Mouse (Mus musculus): ENCODE measurements around the gene Itgb7. TPM values are rescaled to one million over a fixed set of nuclear protein-coding genes. Genes with fewer than 3 reads are reported as not detected.

Itgb7 gene
- total and polyA plus RNA-seq, 2 experiments from 2014 or later = 1.2 to 2.1 TPM

- 20% methylated on average over 3 of the region's 3 CpGs for WGBS
- H3K4me3 ChIP-seq (ENCODE audit: low read length) = no peak overlapping the region
- no peak overlapping the region for H3K9ac ChIP-seq (replicated peaks; ENCODE audit: low read length)
- H3K4me2 ChIP-seq (ENCODE audit: low read depth, low read length) = no peak overlapping the region
- no peaks in the 10 kb centered on the region for H3K36me3 ChIP-seq (ENCODE audit: insufficient read depth, low read length)
- no peaks in the 10 kb centered on the region for H3K4me1 ChIP-seq (ENCODE audit: insufficient read depth, low read length)
- no peaks in the 10 kb centered on the region for H3K9me3 ChIP-seq (ENCODE audit: low read length)
- no peak for TF ChIP-seq CTCF (IDR thresholded peaks at IDR 0.05; ENCODE audit: low read depth)
- DNase-seq (ENCODE audit: low spot score) (no peak), ATAC-seq (no peak)
- no peak overlapping the region for H3K27ac ChIP-seq
- H3K27me3 ChIP-seq (ENCODE audit: insufficient read depth, low read length) = peaks cover 7% of the 10 kb centered on the region; the same call in 1 of the 2 replicates
Observed at GRCm38 (mm10) chr15:102271441-102271840, 39.7 kb upstream of the Itgb7 start.

GRCm38 (mm10) chr15:102270274-102270960, 38.7 kb upstream of the Itgb7 start, which contains the start of gene Gm9918:
Gene Gm9918, plus strand, starts transcription at chr15:102270563.
- Histone ChIP-seq H3K9ac (replicated peaks; ENCODE audit: low read length) (no peak within 1 kb of the TSS), H3K4me2 (ENCODE audit: low read depth, low read length) (0 out of 2 replicates have a peak within 1 kb of the TSS, but pooled peaks have one; percentile 17), H3K36me3 (ENCODE audit: insufficient read depth, low read length) (no peaks in the 10 kb centered on the region), H3K4me3 (ENCODE audit: low read length) (no peak within 1 kb of the TSS), H3K4me1 (ENCODE audit: insufficient read depth, low read length) (no peaks in the 10 kb centered on the region), H3K27me3 (ENCODE audit: insufficient read depth, low read length) (peaks cover 7% of the 10 kb centered on the region; the same call in 1 of the 2 replicates), H3K9me3 (ENCODE audit: low read length) (no peaks in the 10 kb centered on the region), H3K27ac (no peak within 1 kb of the TSS)
- no peak for TF ChIP-seq CTCF (IDR thresholded peaks at IDR 0.05; ENCODE audit: low read depth)
- DNase-seq (ENCODE audit: low spot score) (no peak), ATAC-seq (no peak)
- WGBS = 10% methylated on average over 18 of the region's 21 CpGs

GRCm38 (mm10) chr15:102265548-102265947, 33.8 kb upstream of the Itgb7 start:
- WGBS = 90% methylated on average over 5 of the region's 5 CpGs
- ATAC-seq (no peak), DNase-seq (ENCODE audit: low spot score) (no peak)
- Histone ChIP-seq H3K36me3 (ENCODE audit: insufficient read depth, low read length) (no peaks in the 10 kb centered on the region), H3K4me2 (ENCODE audit: low read depth, low read length) (no peak overlapping the region), H3K9ac (replicated peaks; ENCODE audit: low read length) (no peak overlapping the region), H3K4me3 (ENCODE audit: low read length) (no peak overlapping the region), H3K27ac (no peak overlapping the region), H3K27me3 (ENCODE audit: insufficient read depth, low read length) (peaks cover 7% of the 10 kb centered on the region; the same call in 1 of the 2 replicates), H3K4me1 (ENCODE audit: insufficient read depth, low read length) (no peaks in the 10 kb centered on the region), H3K9me3 (ENCODE audit: low read length) (no peaks in the 10 kb centered on the region)
- 0 out of 2 replicates have a peak, but pooled peaks have one; percentile 7 for TF ChIP-seq CTCF (IDR thresholded peaks at IDR 0.05; ENCODE audit: low read depth)

GRCm38 (mm10) chr15:102263037-102263436, 31.3 kb upstream of the Itgb7 start:
- TF ChIP-seq CTCF (IDR thresholded peaks at IDR 0.05; ENCODE audit: low read depth) = no peak
- DNase-seq (ENCODE audit: low spot score) (no peak), ATAC-seq (no peak)
- no peaks in the 10 kb centered on the region for H3K36me3 ChIP-seq (ENCODE audit: insufficient read depth, low read length)
- H3K4me1 ChIP-seq (ENCODE audit: insufficient read depth, low read length) = peaks cover 4% of the 10 kb centered on the region; the same call in 1 of the 2 replicates
- no peak overlapping the region for H3K9ac ChIP-seq (replicated peaks; ENCODE audit: low read length)
- 84% methylated on average over 2 of the region's 2 CpGs for WGBS
- no peak overlapping the region for H3K27ac ChIP-seq
- no peak overlapping the region for H3K4me3 ChIP-seq (ENCODE audit: low read length)
- no peaks in the 10 kb centered on the region for H3K9me3 ChIP-seq (ENCODE audit: low read length)
- no peaks in the 10 kb centered on the region; the same call in 1 of the 2 replicates for H3K27me3 ChIP-seq (ENCODE audit: insufficient read depth, low read length)
- H3K4me2 ChIP-seq (ENCODE audit: low read depth, low read length) = no peak overlapping the region

GRCm38 (mm10) chr15:102262582-102262981, 30.8 kb upstream of the Itgb7 start:
- H3K4me3 ChIP-seq (ENCODE audit: low read length) = no peak overlapping the region
- H3K36me3 ChIP-seq (ENCODE audit: insufficient read depth, low read length) = no peaks in the 10 kb centered on the region
- DNase-seq (ENCODE audit: low spot score) (no peak), ATAC-seq (no peak)
- H3K4me1 ChIP-seq (ENCODE audit: insufficient read depth, low read length) = peaks cover 4% of the 10 kb centered on the region; the same call in 1 of the 2 replicates
- H3K9ac ChIP-seq (replicated peaks; ENCODE audit: low read length) = no peak overlapping the region
- WGBS = 47% methylated on average over 7 of the region's 7 CpGs
- H3K9me3 ChIP-seq (ENCODE audit: low read length) = no peaks in the 10 kb centered on the region
- H3K27ac ChIP-seq = no peak overlapping the region
- TF ChIP-seq CTCF (IDR thresholded peaks at IDR 0.05; ENCODE audit: low read depth) = no peak
- no peaks in the 10 kb centered on the region; the same call in 1 of the 2 replicates for H3K27me3 ChIP-seq (ENCODE audit: insufficient read depth, low read length)
- no peak overlapping the region for H3K4me2 ChIP-seq (ENCODE audit: low read depth, low read length)

GRCm38 (mm10) chr15:102258581-102259253, 27.0 kb upstream of the Itgb7 start:
- no peak for DNase-seq (ENCODE audit: low spot score)
- 18% methylated on average over 11 of the region's 11 CpGs for WGBS
- Histone ChIP-seq H3K4me3 (ENCODE audit: low read length) (no peak overlapping the region), H3K36me3 (ENCODE audit: insufficient read depth, low read length) (no peaks in the 10 kb centered on the region), H3K27ac (no peak overlapping the region), H3K9me3 (ENCODE audit: low read length) (no peaks in the 10 kb centered on the region), H3K27me3 (ENCODE audit: insufficient read depth, low read length) (peaks cover 5% of the 10 kb centered on the region; the same call in 1 of the 2 replicates), H3K4me1 (ENCODE audit: insufficient read depth, low read length) (peaks cover 4% of the 10 kb centered on the region; the same call in 1 of the 2 replicates), H3K9ac (replicated peaks; ENCODE audit: low read length) (no peak overlapping the region), H3K4me2 (ENCODE audit: low read depth, low read length) (no peak overlapping the region)
- ATAC-seq = no peak
- no peak for TF ChIP-seq CTCF (IDR thresholded peaks at IDR 0.05; ENCODE audit: low read depth)
